Mouse (Mus musculus): ENCODE results near the gene Rbfox1. TPM values are rescaled to one million over a fixed set of nuclear protein-coding genes. Genes with fewer than 3 reads are reported as not detected.

The Rbfox1 gene
- 100 to 1,000 TPM; 120 to 127 TPM for total RNA-seq (2021)
- long read RNA-seq, experiment 1, partial matches to known transcripts, result 4 of 34 reads
- long read RNA-seq, experiment 1, other reads (novel, unspliced or antisense), result 28 of 34 reads
- long read RNA-seq, experiment 2, partial matches to known transcripts, result 2 of 40 reads
- long read RNA-seq, experiment 2, other reads (novel, unspliced or antisense), result 33 of 40 reads

DNA sequence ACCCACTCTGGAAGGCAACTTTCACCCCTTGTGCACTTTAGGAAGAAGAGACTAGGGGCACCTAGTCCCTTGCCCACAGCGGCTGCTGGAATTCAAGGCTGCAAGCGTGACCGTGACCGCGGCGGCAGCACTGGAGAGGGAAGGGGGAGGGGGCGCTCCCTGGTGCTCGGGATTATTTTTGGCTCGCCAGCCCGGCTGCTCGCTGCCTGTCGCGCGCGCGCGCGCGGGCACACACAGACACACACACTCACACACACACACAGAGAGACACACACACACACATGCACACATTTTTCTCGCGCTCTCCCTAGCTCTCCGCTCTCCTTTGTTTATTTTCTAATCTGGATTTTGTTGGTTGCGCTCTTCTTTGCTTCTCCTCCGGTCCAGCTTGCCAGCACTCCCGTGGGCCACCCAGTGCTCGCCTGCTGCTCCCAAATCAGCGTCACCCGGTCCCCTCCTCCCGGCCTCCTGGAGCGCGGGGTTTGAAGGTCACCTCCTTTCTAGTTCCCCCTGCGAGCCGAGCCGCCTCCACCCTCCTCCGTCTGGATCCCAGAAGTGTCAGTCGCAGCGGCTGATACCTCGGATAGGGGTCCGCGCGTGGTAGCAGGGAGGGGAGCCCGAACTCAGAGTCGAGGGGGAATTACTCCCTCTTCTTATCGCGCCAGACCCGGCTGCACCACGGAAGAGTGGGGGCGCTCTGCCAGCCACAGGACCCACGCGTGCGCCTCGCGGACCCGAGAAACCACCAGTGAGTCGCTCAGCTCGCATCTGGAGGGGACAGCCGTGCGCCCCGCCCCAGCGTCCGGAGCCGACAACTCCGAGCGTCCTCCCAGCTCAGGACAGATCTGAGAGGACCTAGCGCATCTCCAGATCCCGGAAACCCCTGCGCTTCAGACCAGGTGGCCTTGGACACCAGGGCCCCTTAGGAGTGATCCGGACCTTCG, at the start of gene Rbfox1:
Gene Rbfox1, plus strand, starts transcription at position 610 of the 944 bp plus-strand sequence.
- intact Hi-C loops (cut with DNase I; ENCODE audit: low total_unique reads), result no loop called here
- DNase-seq, result no peak

- no peak for DNase-seq
- intact Hi-C loops (cut with DNase I; ENCODE audit: low total_unique reads), result no loop called here
Measured at GRCm38 (mm10) chr16:5836744-5837143, 48.4 kb upstream of the Rbfox1 start.

- intact Hi-C loops (cut with DNase I; ENCODE audit: low total_unique reads), result no loop called here
- no peak for DNase-seq
Measured at GRCm38 (mm10) chr16:5841167-5841566, 44.0 kb upstream of the Rbfox1 start.

DNA sequence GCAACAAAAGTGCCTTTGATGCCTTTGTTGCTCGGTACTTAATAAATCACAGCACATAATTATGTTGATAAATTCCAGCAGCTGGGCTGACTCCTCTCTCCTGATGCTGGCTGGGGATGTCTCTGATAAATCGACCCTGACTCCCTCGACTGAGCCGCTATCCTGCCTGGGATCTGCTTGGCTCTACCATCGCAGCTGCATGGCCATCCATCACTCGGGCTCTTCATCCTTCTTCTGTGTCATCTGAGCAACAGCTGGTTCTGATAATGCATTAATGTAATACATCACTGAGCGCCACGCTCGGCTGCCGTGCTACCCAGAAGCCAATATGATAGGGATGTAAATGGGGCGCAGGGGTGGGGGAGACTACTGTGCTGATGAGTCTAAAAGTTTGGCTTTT, 39.5 kb upstream of the Rbfox1 start:
- DNase-seq, result no peak
- intact Hi-C loops (cut with DNase I; ENCODE audit: low total_unique reads), result no loop called here

DNA sequence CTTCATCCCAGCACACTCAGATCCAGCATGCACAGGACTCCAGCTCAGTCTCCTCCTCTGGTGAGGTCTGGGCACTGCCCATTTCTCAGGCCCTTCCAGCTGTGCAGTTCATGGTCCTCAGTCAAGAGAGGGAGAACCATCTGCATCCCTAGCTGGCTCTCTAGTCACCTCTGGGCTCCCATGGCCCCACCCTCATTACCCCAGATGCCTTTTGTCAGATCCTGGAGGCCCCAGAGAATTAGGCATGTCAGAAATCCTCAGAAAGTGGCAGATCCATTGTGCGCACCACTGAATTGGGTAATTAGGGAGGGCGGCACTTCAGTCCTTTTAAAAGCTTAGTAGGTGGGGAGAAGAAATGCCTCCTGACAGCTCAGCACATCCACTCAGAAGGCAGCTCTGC, 32.1 kb upstream of the Rbfox1 start:
- intact Hi-C loops (cut with DNase I; ENCODE audit: low total_unique reads), result no loop called here
- DNase-seq, result no peak

GRCm38 (mm10) chr16:5864350-5864749, 20.8 kb upstream of the Rbfox1 start:
- DNase-seq, result no peak
- intact Hi-C loops (cut with DNase I; ENCODE audit: low total_unique reads), result no loop called here

DNA sequence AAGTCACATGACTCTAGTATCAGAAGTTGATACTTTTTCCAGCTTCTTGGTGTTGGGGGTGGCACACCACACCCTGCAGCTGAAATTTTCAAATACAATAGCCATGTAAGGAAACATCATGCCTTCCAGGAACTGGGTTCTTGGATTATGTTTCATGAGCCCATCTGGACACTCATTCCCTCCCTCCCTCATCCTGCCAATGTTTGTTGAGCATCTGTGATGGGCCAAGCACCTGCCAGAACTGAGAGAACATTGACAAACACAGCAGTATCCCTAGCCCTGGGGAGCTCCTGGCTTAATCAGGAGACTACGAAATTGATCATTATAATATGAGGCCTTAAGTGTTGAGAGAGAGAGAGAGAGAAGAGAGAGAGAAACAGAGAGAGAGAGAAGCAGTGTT, 18.2 kb upstream of the Rbfox1 start:
- intact Hi-C loops (cut with DNase I; ENCODE audit: low total_unique reads), result no loop called here
- DNase-seq, result no peak

GRCm38 (mm10) chr16:5870391-5870790, 14.8 kb upstream of the Rbfox1 start:
- intact Hi-C loops (cut with DNase I; ENCODE audit: low total_unique reads), result no loop called here
- no peak for DNase-seq

DNA sequence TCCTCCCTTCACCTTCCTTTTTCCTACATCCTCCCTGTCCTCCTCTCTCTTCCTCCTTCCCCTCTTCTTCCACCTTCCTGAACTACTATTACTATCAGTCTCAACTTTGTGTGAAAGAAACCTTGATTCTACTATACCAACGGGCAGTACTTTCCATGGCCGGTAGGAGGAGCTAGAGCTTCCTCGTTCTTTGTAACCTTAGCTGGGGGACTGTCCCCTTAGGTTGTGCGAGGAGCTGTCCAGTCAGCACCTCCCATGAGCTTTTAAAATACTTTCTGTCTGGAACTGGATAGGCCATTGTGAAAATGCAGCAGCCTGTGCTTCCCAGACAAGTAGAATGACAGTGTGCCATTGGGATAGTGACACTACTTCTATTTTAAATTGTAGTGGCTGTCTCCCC, 3.3 kb upstream of the Rbfox1 start:
- peak; percentile 27 for DNase-seq
- intact Hi-C loops (cut with DNase I; ENCODE audit: low total_unique reads), result no loop called here

- intact Hi-C loops (cut with DNase I; ENCODE audit: low total_unique reads), result no loop called here
- DNase-seq, result no peak
Measured at GRCm38 (mm10) chr16:5885690-5886050, 515 bp downstream of the Rbfox1 start.

DNA sequence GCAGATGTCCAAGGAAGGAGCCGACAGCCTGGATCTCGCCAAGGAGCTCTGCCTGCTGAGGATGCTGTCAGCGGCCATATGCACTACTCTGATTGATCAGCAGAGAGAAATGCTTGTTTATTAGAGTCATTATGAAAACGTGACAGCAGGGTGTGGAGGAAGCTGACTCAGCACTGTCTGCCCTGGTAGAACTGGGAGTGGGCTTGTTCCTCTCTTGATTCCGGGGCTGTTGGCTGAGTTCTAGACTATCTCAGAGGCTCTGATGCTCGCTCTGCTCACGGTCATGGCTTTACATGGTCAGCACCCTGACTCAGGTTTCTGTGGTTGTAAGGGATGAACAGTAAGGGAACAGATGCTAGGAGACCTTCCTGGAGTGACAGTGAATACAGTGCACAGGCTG, 10.4 kb downstream of the Rbfox1 start:
- no peak for DNase-seq
- intact Hi-C loops (cut with DNase I; ENCODE audit: low total_unique reads), result no loop called here

DNA sequence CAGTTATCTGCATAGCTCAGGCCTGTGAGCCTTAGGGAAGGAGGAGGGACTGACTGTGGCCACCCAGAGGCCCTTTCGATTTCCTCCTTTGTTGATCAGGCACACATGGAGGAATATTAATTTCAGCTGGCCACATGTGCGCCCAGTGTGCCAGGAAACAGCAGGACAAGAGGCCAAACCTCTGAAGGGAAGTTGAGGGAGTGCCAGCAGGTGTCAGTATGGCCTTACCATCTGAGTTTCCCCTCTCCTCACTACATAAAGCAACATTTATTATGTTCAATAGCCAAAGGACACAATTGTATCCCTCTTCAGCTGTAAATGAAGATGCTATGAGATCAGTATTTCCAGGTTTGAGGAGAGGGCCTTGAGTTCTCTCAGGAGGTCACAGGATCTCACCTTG, 13.2 kb downstream of the Rbfox1 start:
- intact Hi-C loops (cut with DNase I; ENCODE audit: low total_unique reads), result no loop called here

GRCm38 (mm10) chr16:5910742-5911141, 25.6 kb downstream of the Rbfox1 start:
- intact Hi-C loops (cut with DNase I; ENCODE audit: low total_unique reads), result no loop called here
- no peak for DNase-seq

More for the DNA sequence above, 13.2 kb downstream of the Rbfox1 start:
- DNase-seq, result no peak

- intact Hi-C loops (cut with DNase I; ENCODE audit: low total_unique reads), result no loop called here
- DNase-seq, result no peak
Measured at GRCm38 (mm10) chr16:5911880-5912327, 26.7 kb downstream of the Rbfox1 start.

- intact Hi-C loops (cut with DNase I; ENCODE audit: low total_unique reads), result no loop called here
- DNase-seq, result no peak
Measured at GRCm38 (mm10) chr16:5917937-5918336, 32.8 kb downstream of the Rbfox1 start.

DNA sequence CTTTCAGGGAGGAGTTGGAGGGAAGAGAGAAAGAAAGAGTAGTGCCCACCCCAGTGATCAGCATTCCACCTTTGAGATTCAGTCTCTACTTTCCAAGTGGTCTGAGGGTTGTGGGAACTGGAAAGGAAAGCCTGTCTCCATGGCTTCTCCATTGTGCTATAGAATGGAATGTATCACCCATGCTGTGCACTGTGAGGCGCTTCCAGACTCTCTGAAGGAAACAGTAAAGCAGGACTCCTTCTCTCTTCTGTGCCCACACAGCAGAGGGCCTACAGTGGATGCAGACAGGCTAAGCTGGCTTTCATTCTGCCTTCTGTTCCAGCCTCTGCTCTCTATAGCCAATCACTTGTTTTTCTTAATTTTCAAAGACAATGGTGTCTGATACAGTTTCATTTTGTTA, 41.8 kb downstream of the Rbfox1 start:
- no peak for DNase-seq
- intact Hi-C loops (cut with DNase I; ENCODE audit: low total_unique reads), result no loop called here

GRCm38 (mm10) chr16:5931680-5932079, 46.5 kb downstream of the Rbfox1 start:
- DNase-seq, result peak; percentile 44
- intact Hi-C loops (cut with DNase I; ENCODE audit: low total_unique reads), result loop anchor here (5.0 kb wide), 1 partner anchor 459 kb away; no protein-coding TSS in a partner anchor

DNA sequence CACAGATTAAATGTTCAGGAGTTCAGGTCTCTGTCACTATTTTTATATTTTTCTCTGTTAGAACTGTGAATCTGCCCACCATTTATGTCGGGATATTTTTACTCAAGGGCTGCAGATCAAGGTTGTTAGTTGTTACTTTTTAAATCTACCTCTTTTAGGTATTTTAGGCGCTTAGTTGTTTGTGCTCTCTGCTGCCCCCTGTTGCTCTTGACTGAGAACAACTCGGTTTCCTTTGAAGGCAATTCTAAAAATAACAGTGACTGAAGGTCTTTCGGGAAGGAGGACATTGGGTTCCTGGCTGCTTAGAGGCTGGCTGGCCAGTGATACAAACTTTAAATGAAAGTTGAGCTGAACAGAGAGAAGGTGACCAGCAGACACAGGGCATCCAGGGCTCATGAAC, 54.9 kb downstream of the Rbfox1 start:
- intact Hi-C loops (cut with DNase I; ENCODE audit: low total_unique reads), result no loop called here
- no peak for DNase-seq

- intact Hi-C loops (cut with DNase I; ENCODE audit: low total_unique reads), result no loop called here
- DNase-seq, result no peak
Measured at GRCm38 (mm10) chr16:5945682-5946081, 60.5 kb downstream of the Rbfox1 start.

DNA sequence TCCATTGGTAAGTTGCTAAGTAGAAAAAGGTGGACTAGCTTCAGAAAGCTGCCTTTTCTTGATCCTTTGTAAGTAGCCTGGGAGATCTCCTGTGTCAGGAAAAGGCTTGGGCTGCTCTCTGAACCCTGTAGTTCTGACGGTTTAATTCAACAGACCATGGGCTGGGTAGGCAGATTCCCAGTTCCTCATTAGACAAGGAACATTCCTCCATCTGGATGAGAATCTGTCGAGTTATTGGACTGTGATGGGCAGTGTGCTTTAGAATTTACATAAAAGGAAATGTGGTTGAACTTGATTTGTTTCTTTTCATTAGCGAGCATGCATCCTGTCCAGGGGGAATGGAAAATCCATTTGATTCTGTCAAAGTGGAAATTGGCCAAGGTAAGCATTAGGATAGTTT, 68.0 kb downstream of the Rbfox1 start:
- intact Hi-C loops (cut with DNase I; ENCODE audit: low total_unique reads), result no loop called here

GRCm38 (mm10) chr16:5957418-5957817, 72.3 kb downstream of the Rbfox1 start:
- intact Hi-C loops (cut with DNase I; ENCODE audit: low total_unique reads), result no loop called here

More for the DNA sequence above, 68.0 kb downstream of the Rbfox1 start:
- DNase-seq, result no peak

More at GRCm38 (mm10) chr16:5957418-5957817, 72.3 kb downstream of the Rbfox1 start:
- DNase-seq, result no peak
